Mouse (Mus musculus): ENCODE measurements around the gene Stkld1. TPM values are rescaled to one million over a fixed set of nuclear protein-coding genes. Genes with fewer than 3 reads are reported as not detected.

The Stkld1 gene
- 0.29 and 0.43 TPM in 2 replicates for polyA plus RNA-seq (2012; rRNA removed; ENCODE audit: low replicate concordance)

DNA sequence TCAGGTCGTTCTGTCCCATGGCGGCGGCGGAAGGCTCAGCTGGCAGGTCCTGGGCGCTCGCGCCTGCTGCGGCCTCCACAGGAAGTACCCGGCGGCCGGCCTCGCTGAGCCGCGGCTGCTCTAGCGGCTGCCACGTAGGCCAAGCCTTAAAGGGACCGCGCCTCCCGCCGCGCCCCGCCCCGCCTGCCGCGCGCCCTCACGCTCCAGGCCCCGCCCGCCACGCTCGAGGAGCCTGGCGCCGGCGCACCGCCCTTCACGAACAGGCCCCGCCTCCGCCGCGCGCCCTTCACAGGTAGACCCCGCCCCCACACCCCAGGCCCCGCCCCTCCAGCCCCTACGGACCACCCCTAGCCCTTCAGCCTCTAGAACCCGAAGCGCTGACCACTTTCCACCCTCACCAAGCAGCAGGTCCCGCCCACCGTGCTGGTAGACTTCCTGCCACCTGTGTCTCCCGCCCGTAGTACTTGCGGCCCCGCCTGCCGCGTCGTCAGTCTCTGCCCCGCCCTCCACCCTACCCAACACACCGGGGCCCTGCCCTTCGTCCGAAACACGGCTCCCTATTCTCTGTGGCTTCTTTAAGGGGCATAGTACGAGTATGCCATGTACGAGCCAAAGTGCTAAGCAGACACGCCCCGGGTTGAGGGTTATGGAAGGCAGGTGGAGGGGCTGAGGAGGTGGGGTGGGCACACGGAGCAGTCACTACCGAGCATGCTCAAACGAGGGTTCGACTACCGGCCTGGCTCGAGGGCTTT lies at the start of gene Stkld1, which contains the start of gene Surf4:
Gene Stkld1, plus strand, starts transcription at position 744 of the 752 bp plus-strand sequence.
Gene Surf4, minus strand, starts transcription at position 625 of the 752 bp plus-strand sequence.

DNA sequence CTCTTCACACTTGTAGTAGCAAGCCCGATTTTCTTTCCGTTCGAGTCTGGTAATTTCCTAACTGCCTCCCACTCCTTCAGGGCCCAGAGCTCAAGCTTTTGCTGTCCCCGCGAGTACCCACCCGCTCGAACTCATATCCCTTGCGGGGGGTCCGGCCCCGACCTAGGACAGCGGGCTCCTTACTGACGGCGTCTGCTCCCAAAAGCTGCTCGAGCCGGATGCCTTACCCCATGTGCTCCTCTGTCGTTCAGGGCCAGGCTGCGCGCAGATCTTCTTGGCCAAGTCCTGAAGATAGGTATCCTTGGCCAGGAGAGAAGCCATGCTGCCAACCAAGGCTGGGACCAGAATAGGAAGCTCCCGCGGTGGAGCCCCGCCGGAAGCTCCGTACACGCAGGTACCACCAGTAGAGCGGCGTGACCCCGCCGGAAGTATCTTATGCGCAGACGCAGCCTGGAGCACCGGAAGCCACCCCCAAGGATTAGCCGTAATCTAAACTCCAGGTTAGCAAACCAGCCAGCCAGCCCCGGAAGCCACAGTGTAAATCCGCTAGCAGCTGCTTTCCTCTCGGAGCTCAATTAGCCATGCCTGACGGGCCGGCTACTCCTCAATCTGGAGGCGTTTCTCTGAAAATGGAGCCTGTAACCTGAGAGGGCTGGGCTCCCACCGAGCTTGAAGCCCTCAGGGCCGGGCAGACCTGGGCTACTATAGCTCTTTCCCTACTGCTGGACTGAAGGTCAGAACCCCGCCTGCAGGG lies 31.2 kb upstream of the Stkld1 start, which contains the start of gene Surf6:
Gene Surf6, minus strand, starts transcription at position 413 of the 754 bp plus-strand sequence.

DNA sequence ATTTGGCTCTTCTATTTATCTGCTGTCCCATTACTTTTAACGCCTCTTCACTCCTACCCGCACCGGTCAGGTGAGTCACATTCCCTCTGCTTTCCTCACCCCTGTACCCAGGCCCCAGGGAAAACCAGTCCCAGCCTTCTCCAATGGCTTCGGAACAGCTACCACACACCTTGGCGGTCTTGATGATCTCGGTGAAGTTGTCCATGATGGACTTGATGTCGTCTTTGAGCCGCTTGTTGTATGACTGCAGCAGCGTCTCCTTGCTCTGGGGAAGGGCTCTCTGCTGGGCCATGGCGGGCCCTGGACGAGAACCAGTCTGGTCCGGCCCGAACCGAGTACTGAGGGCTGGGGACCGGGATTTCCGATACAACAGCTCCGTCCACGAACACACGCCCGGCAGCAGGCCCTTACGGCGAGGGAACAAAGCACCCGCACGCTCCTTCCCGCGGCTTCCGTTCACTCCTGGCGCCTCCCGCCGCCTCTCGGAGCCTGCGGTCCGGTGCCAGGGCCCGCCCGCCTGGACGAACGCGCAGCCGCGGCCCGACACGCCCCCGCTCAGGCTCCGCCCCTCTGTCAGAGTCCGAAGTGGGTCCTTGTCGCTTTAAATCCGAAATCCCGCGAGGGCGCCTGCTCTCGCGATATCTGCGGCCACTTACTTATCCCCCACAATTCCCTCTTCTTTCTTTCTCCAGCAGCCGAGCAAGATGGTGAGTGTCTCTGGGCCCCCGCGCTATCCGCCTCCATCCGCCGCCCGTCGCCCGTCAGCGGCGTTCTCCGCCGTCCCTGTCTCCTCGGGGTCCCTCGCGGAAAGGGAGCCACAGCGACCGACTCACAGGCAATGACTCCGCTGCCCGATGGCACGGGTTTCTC lies 23.5 kb upstream of the Stkld1 start, which contains the start of the genes Med22 and Rpl7a:
Gene Med22, minus strand, starts transcription at position 554 of the 870 bp plus-strand sequence.
Gene Rpl7a, plus strand, starts transcription at position 641 of the 870 bp plus-strand sequence.

DNA sequence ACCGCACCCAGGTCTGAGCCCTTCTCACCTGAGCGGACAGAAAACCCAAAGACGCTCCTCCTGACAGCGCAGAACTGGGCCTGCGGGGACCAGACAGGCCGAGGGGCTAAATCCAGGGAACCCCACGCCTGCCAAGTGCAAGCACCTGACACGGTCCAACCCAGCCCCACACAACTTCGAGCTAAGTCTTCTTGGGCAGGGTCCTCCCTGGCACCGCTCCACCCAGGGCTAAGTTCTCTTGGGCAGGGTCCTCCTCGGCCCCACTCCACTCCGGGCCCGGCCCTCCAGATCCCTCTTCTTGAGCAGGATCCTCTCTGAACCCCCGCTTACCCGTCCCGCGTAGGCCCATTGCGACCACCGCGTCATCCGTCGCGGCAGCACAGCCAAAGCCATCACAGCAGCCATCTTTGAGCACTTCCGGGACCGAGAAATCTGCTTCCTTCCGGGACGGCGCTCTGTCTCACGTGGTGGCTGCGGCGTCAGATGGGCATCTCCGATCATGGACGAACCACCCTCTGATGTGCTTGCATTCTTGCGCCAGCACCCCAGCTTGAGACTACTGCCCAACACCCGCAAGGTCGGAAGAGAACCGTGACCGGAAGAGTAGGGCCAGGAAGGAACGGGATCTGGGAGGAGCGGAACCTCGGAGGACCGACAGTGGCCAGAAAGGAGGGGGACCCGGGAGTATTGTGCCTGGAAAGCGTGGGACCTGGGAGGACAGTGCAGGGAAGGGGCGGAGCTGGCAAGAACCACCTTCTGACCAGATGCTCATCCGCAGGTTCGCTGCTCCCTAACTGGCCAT lies 17.7 kb upstream of the Stkld1 start, which contains the start of the genes Surf2 and Surf1:
Gene Surf2, plus strand, starts transcription at position 441 of the 802 bp plus-strand sequence.
Gene Surf1, minus strand, starts transcription at position 604 of the 802 bp plus-strand sequence.

DNA sequence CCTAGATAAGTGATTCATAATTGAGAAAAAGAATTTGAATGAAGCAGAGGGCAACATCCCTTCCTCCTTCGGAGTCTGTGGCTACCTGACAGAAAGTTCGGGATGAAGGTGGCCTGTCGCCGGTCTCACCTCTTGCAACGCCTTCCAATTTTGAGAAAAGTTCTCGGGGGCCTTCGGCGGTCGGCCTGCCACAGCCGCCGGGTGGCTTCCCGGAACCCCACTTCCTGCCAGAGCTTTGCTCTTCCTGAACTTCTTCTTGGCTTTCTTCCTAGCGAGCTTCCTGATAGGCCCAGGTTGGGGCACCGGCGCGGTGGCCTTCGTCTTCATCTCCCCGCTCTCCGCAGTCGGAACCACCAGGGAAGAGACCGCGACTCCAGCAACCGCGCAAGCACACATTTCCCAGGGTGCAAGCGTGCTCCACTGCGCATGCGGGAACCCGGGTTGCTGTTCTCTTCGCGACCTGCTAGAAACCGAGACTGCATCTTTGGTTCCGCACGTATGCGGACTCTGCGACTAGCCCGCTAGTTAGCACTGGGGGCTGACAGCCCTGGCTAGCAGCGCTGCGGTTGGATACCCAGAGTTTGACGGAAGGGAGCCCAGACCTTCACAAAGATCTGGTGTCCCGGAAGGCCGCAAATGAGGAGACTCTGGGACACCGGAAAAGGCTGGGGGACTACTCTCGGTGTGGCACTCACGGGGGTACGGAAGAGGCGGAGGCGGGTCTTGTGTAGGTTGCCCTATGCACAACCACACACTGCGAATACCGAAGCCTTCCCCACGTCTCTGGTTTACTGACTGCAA lies 30.3 kb downstream of the Stkld1 start, which contains the start of gene Rexo4:
Gene Rexo4, minus strand, starts transcription at position 464 of the 801 bp plus-strand sequence.

DNA sequence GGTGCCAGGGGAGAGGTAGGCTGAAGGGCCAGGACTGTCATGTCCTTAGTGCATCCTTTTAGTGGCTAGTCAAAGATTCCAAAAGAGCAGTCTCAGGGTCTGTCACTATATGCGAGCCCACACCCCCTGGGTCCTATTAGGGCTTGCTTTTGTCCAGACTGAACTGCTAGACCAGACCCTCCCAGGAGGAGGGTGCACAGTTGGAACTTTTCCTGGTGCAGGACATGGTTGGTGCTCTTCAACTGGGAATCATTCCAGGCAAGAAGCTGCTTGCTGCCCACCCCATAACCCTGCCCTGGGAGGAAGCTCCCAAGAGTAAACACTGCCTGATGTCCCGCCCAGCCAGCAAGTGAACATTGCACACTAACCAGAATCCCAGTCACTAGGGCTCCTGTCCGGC lies 39.3 kb downstream of the Stkld1 start, which contains the start of gene Adamts13:
Gene Adamts13, plus strand, starts transcription at position 301 of the 400 bp plus-strand sequence.

Other genes with a start within 250 kb of the Stkld1 start
- not detected in 2 replicates for gene Abo, start 69.1 kb upstream of the Stkld1 start, polyA plus RNA-seq (2012; rRNA removed; ENCODE audit: low replicate concordance)
- 9.7 and 14.1 TPM in 2 replicates for gene Surf6, start 31.2 kb upstream of the Stkld1 start, polyA plus RNA-seq (2012; rRNA removed; ENCODE audit: low replicate concordance)
- 39.9 and 41.8 TPM in 2 replicates for gene Med22, start 23.4 kb upstream of the Stkld1 start, polyA plus RNA-seq (2012; rRNA removed; ENCODE audit: low replicate concordance)
- 493 and 569 TPM in 2 replicates for gene Rpl7a, start 23.3 kb upstream of the Stkld1 start, polyA plus RNA-seq (2012; rRNA removed; ENCODE audit: low replicate concordance)
- 22.2 and 22.8 TPM in 2 replicates for gene Surf2, start 17.7 kb upstream of the Stkld1 start, polyA plus RNA-seq (2012; rRNA removed; ENCODE audit: low replicate concordance)
- 52.0 and 56.9 TPM in 2 replicates for gene Surf1, start 17.5 kb upstream of the Stkld1 start, polyA plus RNA-seq (2012; rRNA removed; ENCODE audit: low replicate concordance)
- gene Surf4, start 119 bp upstream of the Stkld1 start, polyA plus RNA-seq (2012; rRNA removed; ENCODE audit: low replicate concordance) = 301 and 334 TPM in 2 replicates
- 16.2 and 25.7 TPM in 2 replicates for gene Rexo4, start 30.3 kb downstream of the Stkld1 start, polyA plus RNA-seq (2012; rRNA removed; ENCODE audit: low replicate concordance)
- 0.86 and 1.8 TPM in 2 replicates for gene Adamts13, start 39.4 kb downstream of the Stkld1 start, polyA plus RNA-seq (2012; rRNA removed; ENCODE audit: low replicate concordance)
- gene Cacfd1, start 75.9 kb downstream of the Stkld1 start, polyA plus RNA-seq (2012; rRNA removed; ENCODE audit: low replicate concordance) = 42.6 and 58.6 TPM in 2 replicates
- gene Slc2a6, start 94.0 kb downstream of the Stkld1 start, polyA plus RNA-seq (2012; rRNA removed; ENCODE audit: low replicate concordance) = 9.5 and 16.0 TPM in 2 replicates
- 0.16 and 0.72 TPM in 2 replicates for gene Mymk, start 138.1 kb downstream of the Stkld1 start, polyA plus RNA-seq (2012; rRNA removed; ENCODE audit: low replicate concordance)
- 1.3 and 2.5 TPM in 2 replicates for gene Adamtsl2, start 145.3 kb downstream of the Stkld1 start, polyA plus RNA-seq (2012; rRNA removed; ENCODE audit: low replicate concordance)
- 0.12 and 0.14 TPM in 2 replicates for gene Fam163b, start 208.4 kb downstream of the Stkld1 start, polyA plus RNA-seq (2012; rRNA removed; ENCODE audit: low replicate concordance)
- 0.06 TPM in 1 of 2 replicates, not detected in the other for gene Dbh, start 231.2 kb downstream of the Stkld1 start, polyA plus RNA-seq (2012; rRNA removed; ENCODE audit: low replicate concordance)